Mouse (Mus musculus) spleen, adult 2 months (tissue): ENCODE results near the gene Rrp15.

Source experiments
- CTCF ChIP-seq: fragments of 200-500 bp; IDR thresholded peaks from 2 replicates; pipeline ENCODE4 v1.5.1; 2011; ENCODE audit warnings: mild to moderate bottlenecking, inconsistent platforms; ENCODE audit not compliant: insufficient read depth, insufficient read length, insufficient replicate concordance; ENCODE audit errors: extremely low read depth
- POLR2A ChIP-seq: fragments of 200-500 bp; IDR thresholded peaks from 2 replicates; pipeline ENCODE4 v1.6.1; 2011; ENCODE audit warnings: low read depth, low read length, inconsistent platforms

GRCm38 (mm10) chr1:186733052-186733451, 16.1 kb downstream of the Rrp15 start:
- TF ChIP-seq POLR2A (no peak), CTCF (no peak)
